Mouse (Mus musculus) spleen, adult 2 months (tissue): Measurements from ENCODE around the gene Immp2l. TPM values are rescaled to one million over a fixed set of nuclear protein-coding genes. Genes with fewer than 3 reads are reported as not detected.

Experiments
- DNase-seq, 2 experiments: peaks; one replicate each; pipeline versions ENCODE4 v3.0.0 to v3.0.0-alpha.2; 2012 to 2021; ENCODE audit warnings: low spot score in 2 of 2, low read depth in 1 of 2
- H3K27ac ChIP-seq: fragments of 200-500 bp; 2 replicates; pipeline ENCODE4 v1.5.1; 2012; ENCODE audit warnings: low read length, inconsistent platforms; ENCODE audit not compliant: insufficient read depth
- H3K27me3 ChIP-seq: fragments of 200-500 bp; 2 replicates; pipeline ENCODE4 v1.6.1; 2012; ENCODE audit warnings: mild to moderate bottlenecking, moderate library complexity, low read length, inconsistent platforms; ENCODE audit not compliant: control insufficient read depth, insufficient read depth
- H3K36me3 ChIP-seq: fragments of 200-500 bp; 2 replicates; pipeline ENCODE4 v1.6.1; 2012; ENCODE audit warnings: mild to moderate bottlenecking, low read length, inconsistent platforms; ENCODE audit not compliant: control insufficient read depth, insufficient read depth
- H3K4me1 ChIP-seq: fragments of 200-500 bp; 2 replicates; pipeline ENCODE4 v1.6.1; 2011; ENCODE audit warnings: inconsistent platforms; ENCODE audit not compliant: control insufficient read depth, insufficient read depth, insufficient read length
- H3K4me3 ChIP-seq: fragments of 200-500 bp; 2 replicates; pipeline ENCODE4 v1.5.1; 2011; ENCODE audit warnings: mild to moderate bottlenecking, inconsistent platforms; ENCODE audit not compliant: insufficient read depth, insufficient read length; ENCODE audit errors: extremely low read depth
- CTCF ChIP-seq: fragments of 200-500 bp; IDR thresholded peaks from 2 replicates; pipeline ENCODE4 v1.5.1; 2011; ENCODE audit warnings: mild to moderate bottlenecking, inconsistent platforms; ENCODE audit not compliant: insufficient read depth, insufficient read length, insufficient replicate concordance; ENCODE audit errors: extremely low read depth
- POLR2A ChIP-seq: fragments of 200-500 bp; IDR thresholded peaks from 2 replicates; pipeline ENCODE4 v1.6.1; 2011; ENCODE audit warnings: low read depth, low read length, inconsistent platforms
- WGBS: fragments of 180-500 bp; shearing (Covaris S2); methylation state at CpG from one replicate; pipeline ENCODE4 v1.1.7; 2018; 5-methylcytosine and 5-hydroxymethylcytosine counted together
- polyA plus RNA-seq: library from polyadenylated mRNA; depleted of rRNA; stranded (reverse); fragments of >200 nt; gene quantifications from 2 replicates; pipeline ENCODE4 v1.2.3, GENCODE M21; 2012

The Immp2l gene
- polyA plus RNA-seq, 1 experiment, result 3.0 TPM

DNA sequence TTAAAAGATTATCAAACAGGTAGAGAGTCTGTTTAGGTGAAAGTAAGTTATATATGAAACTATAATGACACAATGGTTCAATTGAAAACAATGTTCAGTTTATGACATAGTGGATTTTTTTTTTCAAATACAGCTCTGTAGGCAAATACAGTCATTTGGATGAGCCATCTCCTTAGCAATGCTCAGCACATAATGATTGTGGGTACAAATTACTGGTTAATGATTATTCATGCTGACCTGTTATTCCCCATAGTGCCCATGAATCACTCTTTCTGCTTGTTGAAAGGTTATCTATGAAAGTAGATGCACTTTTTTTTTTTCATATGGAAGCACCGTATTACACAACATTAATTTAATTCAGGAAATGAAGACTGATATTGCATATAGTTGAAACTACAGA is 58.0 kb downstream of the Immp2l start:
- no peak overlapping the region for H3K27ac ChIP-seq
- H3K27me3 ChIP-seq, result no peaks in the 10 kb centered on the region
- H3K36me3 ChIP-seq, result no peaks in the 10 kb centered on the region
- no peak for DNase-seq
- H3K4me3 ChIP-seq, result no peak overlapping the region
- 92% methylated on average over 1 of the region's 1 CpGs for WGBS
- H3K4me1 ChIP-seq, result no peaks in the 10 kb centered on the region
- no peak for TF ChIP-seq CTCF
- no peak for TF ChIP-seq POLR2A

DNA sequence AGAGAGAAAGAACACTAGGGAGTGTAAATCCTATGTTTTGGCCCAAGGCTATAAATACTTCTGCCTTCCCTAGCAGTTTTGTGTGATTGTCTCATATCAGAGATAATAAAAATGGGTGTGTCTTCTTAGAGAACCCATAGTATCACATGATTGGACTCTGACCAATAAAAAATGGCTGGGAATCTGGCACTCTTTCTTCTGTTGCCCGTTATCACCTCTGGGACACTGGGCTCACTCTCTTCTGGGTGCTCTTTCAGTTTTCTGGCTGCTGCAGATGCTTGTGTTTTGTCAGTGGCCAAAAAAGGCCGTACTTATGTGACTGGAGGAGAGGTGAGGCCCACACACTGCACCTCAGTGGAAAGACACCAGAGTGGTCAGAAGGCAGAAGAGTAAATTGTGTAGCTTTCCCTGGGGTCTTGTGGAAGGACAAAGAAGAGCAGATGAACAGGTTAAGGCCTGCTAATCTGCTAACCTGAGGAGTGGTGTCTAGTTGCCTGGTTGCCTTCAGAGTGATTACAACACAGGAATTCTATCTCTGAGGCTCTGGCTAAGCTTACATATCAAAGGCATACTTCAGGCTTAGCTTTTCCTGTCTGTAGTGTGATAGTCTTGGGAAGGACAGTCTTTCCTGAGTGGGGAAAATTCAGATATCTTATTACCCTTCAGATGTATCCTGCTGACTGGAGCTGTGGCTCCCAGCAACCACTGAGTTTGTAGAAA is 60.6 kb downstream of the Immp2l start:
- Histone ChIP-seq H3K27ac (no peak overlapping the region), H3K4me3 (no peak overlapping the region), H3K36me3 (no peaks in the 10 kb centered on the region), H3K4me1 (no peaks in the 10 kb centered on the region), H3K27me3 (no peaks in the 10 kb centered on the region)
- WGBS, result 87% methylated on average over 2 of the region's 2 CpGs
- no peak for TF ChIP-seq CTCF
- TF ChIP-seq POLR2A, result no peak
- DNase-seq, result no peak

DNA sequence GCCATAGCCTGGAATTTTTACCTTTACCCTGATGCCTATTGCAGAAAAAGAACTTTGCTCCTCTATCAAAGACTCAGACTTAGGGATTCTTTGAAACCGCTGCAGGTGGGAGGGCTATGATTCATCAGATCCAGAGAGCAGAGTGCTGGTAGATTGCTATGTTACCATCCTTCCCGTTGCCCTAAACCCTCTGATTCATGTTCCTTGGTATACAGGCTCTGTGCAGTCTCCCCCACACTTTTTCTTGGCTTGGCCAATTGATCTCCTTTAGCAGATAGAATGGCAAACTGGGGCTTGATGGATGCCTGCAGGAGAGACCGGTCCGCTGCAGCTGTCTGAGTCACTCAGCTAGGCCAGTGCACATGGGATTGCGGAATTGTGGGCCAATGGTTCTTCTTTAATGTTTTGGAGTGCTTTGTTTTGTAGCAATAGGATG is 66.1 kb downstream of the Immp2l start:
- DNase-seq, result no peak
- Histone ChIP-seq H3K4me3 (no peak overlapping the region), H3K4me1 (no peaks in the 10 kb centered on the region), H3K36me3 (no peaks in the 10 kb centered on the region), H3K27me3 (no peaks in the 10 kb centered on the region), H3K27ac (no peak overlapping the region)
- TF ChIP-seq CTCF (no peak), POLR2A (no peak)
- 97% methylated on average over 5 of the region's 5 CpGs for WGBS

DNA sequence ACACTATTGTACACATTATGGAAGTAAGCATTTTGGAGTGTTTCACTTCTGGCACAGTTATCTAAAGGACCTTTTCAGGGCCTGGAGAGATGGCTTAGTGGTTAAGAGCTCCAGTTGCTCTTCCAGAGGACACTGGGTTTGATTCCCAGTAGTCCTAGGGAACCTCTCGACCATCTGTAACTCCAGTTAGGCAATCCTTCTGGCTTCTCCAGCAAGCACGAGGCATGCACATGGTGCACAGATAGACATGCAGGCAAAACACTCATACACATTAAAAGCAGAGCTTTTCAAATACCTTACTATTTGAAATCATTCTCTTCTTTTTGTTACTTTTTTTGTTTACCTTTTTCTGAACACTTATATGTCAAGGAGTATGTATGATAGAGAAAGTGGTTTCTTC is 66.9 kb downstream of the Immp2l start:
- Histone ChIP-seq H3K27me3 (no peaks in the 10 kb centered on the region), H3K4me3 (no peak overlapping the region), H3K36me3 (no peaks in the 10 kb centered on the region), H3K27ac (no peak overlapping the region), H3K4me1 (no peaks in the 10 kb centered on the region)
- TF ChIP-seq POLR2A, result no peak
- no peak for TF ChIP-seq CTCF
- WGBS, result 83% methylated on average over 2 of the region's 2 CpGs
- no peak for DNase-seq

DNA sequence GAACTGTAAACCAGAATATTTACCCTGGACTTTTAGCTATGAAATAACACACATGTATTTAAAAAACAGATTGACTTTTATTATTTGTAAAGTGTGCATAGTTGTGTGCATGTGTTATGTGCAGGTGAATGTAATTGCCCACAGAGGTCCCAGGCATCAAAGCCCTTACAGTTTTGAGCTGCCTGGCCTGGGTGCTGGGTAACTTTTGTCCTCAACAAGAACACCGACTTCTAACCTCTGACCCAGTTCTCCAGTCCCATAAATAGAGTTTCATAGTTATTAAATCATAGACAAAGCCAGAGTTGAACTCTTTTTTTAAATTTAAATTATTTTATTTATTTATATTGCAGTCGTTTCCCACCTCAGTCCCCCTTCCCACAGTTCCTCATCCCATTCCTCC is 67.4 kb downstream of the Immp2l start:
- no peak for DNase-seq
- Histone ChIP-seq H3K36me3 (no peaks in the 10 kb centered on the region), H3K4me3 (no peak overlapping the region), H3K27ac (no peak overlapping the region), H3K27me3 (no peaks in the 10 kb centered on the region), H3K4me1 (no peaks in the 10 kb centered on the region; the same call in none of the 2 replicates)
- WGBS, result 81% methylated on average over 2 of the region's 2 CpGs
- TF ChIP-seq POLR2A, result no peak
- no peak for TF ChIP-seq CTCF

DNA sequence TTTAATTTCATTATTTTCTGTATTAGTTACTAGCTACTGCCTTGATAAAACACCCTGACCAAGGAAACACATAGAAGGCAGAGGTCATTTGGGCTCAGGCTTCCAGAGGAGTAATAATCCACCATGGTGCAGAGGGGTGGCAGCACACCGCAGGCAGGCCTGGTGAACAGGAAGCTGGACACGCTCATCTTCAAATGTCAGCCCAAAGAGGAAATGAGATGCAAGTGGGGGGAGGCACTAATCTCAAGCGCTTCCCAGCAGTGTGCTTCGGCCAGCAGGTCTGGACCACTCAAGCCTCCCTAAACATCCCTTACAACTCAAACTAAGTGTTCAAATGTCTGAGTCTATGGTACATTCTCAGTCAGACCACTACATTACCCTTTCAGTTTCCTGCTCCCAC is 72.2 kb downstream of the Immp2l start:
- Histone ChIP-seq H3K27me3 (no peaks in the 10 kb centered on the region), H3K4me3 (no peak overlapping the region), H3K36me3 (no peaks in the 10 kb centered on the region), H3K4me1 (no peaks in the 10 kb centered on the region; the same call in none of the 2 replicates), H3K27ac (no peak overlapping the region)
- 25% methylated on average over 4 of the region's 4 CpGs for WGBS
- peak; percentile 7 to 11 for DNase-seq
- TF ChIP-seq CTCF, result no peak
- TF ChIP-seq POLR2A, result no peak

DNA sequence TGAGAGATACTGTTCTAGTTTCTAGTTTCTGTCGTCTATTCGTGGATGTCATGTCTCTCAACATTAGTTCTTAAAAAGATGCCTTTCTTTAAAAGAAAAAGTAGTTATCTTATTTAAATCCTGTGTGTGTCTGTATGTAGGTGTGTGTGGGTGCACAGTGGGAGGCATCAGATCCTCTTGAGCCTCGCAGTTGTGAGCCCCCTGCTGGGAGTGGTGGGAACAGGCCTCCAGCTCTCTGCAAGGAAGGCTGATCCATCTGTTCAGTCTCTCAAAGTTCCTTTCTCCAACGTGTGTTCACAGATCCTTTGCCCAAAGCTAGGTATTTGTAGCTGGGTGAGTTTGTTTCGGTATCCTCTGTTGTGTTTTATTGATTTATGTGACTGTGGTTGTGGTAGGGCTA is 73.5 kb downstream of the Immp2l start:
- 42% methylated on average over 5 of the region's 5 CpGs for whole genome bisulfite sequencing
- Histone ChIP-seq H3K27me3 (no peaks in the 10 kb centered on the region), H3K36me3 (no peaks in the 10 kb centered on the region), H3K27ac (no peak overlapping the region), H3K4me3 (no peak overlapping the region), H3K4me1 (no peaks in the 10 kb centered on the region; the same call in none of the 2 replicates)
- TF ChIP-seq POLR2A (no peak), CTCF (peak; percentile 84)
- peak; percentile 18 to 52 for DNase-seq
